Mouse (Mus musculus) midbrain, postnatal 0 days (tissue): ENCODE data around the gene Gas7. TPM values are rescaled to one million over a fixed set of nuclear protein-coding genes. Genes with fewer than 3 reads are reported as not detected.

ENCODE experiments used
- ATAC-seq: fragments of 200-750 bp; cut with Nextera tagmentation; 2 replicates; pipeline ENCODE4 v1.8.0; 2017; ENCODE audit warnings: moderate number of reproducible peaks, mild to moderate bottlenecking, moderate TSS enrichment, moderate library complexity; ENCODE audit not compliant: low FRiP score
- DNase-seq: peaks from one replicate; pipeline ENCODE4 v3.0.0-alpha.2; 2015; ENCODE audit warnings: low spot score
- H3K27ac ChIP-seq: fragments of 300-500 bp; sonication (generic); 2 replicates; pipeline ENCODE4 v1.5.1; 2014; ENCODE audit warnings: low read depth, mild to moderate bottlenecking, low read length, mixed read lengths
- H3K27me3 ChIP-seq: fragments of 300-500 bp; sonication (generic); 2 replicates; pipeline ENCODE4 v1.6.1; 2014; ENCODE audit warnings: low read length, control low read depth, mixed read lengths; ENCODE audit not compliant: insufficient read depth
- H3K36me3 ChIP-seq: fragments of 300-500 bp; sonication (generic); 2 replicates; pipeline ENCODE4 v1.6.1; 2014; ENCODE audit warnings: low read length, control low read depth, mixed read lengths; ENCODE audit not compliant: insufficient read depth
- H3K4me1 ChIP-seq: fragments of 300-500 bp; sonication (generic); 2 replicates; pipeline ENCODE4 v1.6.1; 2014; ENCODE audit warnings: mild to moderate bottlenecking, control low read depth, antibody characterized with exemption, low read length, mixed read lengths; ENCODE audit not compliant: insufficient read depth
- H3K4me2 ChIP-seq: fragments of 300-500 bp; sonication (generic); 2 replicates; pipeline ENCODE4 v1.6.1; 2014; ENCODE audit warnings: low read depth, mild to moderate bottlenecking, low read length, mixed read lengths; ENCODE audit not compliant: poor library complexity, severe bottlenecking
- H3K4me3 ChIP-seq: fragments of 300-500 bp; sonication (generic); 2 replicates; pipeline ENCODE4 v1.5.1; 2014; ENCODE audit warnings: low read depth, mild to moderate bottlenecking, low read length, moderate library complexity
- H3K9ac ChIP-seq: fragments of 300-500 bp; sonication (generic); replicated peaks from 2 replicates; pipeline ENCODE4 v1.6.1; 2014; ENCODE audit warnings: mild to moderate bottlenecking, low read length, moderate library complexity, mixed read lengths; ENCODE audit not compliant: poor library complexity, severe bottlenecking
- H3K9me3 ChIP-seq: fragments of 300-500 bp; sonication (generic); 2 replicates; pipeline ENCODE4 v1.6.1; 2016; ENCODE audit warnings: low read length, control low read depth
- CTCF ChIP-seq: IDR thresholded peaks from 2 replicates; pipeline ENCODE4 v1.5.1; 2016; ENCODE audit warnings: antibody characterized with exemption, mild to moderate bottlenecking
- WGBS: fragments of 180-500 bp; shearing (Covaris S2); extraction: QIAGEN DNeasy Blood & Tissue Kit; methylation state at CpG from one replicate; pipeline ENCODE4 v1.1.7; 2014; 5-methylcytosine and 5-hydroxymethylcytosine counted together
- polyA plus RNA-seq: library from polyadenylated mRNA; unstranded; fragments of >200 nt; fragmentation: Nextera tagmentation; extraction: Ambion mirVana; gene quantifications from 2 replicates; pipeline ENCODE4 v1.2.1, GENCODE M21; 2015
- total RNA-seq: library from RNA; depleted of rRNA; stranded (reverse); fragments of >200 nt; gene quantifications from 2 replicates; pipeline ENCODE4 v1.2.3, GENCODE M21; 2014

Gas7 gene
- total and polyA plus RNA-seq, 2 experiments from 2014 or later: 82.1 to 118 TPM

DNA sequence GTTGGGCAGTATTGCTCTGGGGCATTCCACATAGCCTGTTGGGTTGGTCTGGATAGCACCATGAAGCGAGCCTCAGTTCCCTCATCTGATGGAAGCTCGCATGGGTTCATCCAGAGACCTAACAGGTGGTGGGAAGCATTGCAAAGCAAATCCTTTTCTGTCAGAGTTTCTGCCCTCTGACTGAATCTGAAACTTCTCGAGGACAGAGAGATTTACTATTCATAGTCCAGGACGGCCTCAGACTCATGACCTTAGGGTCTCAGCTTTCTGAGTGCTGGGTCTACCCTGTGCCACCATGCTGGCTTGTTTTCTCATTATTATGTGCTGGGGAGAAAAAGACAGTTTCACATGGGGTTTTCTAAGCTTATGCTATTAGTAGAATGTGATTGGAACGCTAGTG lies 122.2 kb downstream of the Gas7 start:
- Histone ChIP-seq H3K4me1 (no peaks in the 10 kb centered on the region), H3K9ac (no peak overlapping the region), H3K9me3 (no peaks in the 10 kb centered on the region), H3K27me3 (no peaks in the 10 kb centered on the region), H3K36me3 (no peaks in the 10 kb centered on the region), H3K4me3 (no peak overlapping the region), H3K4me2 (no peak overlapping the region), H3K27ac (no peak overlapping the region)
- no peak for ATAC-seq
- 74% methylated on average over 5 of the region's 5 CpGs for WGBS
- no peak for DNase-seq
- no peak for TF ChIP-seq CTCF

DNA sequence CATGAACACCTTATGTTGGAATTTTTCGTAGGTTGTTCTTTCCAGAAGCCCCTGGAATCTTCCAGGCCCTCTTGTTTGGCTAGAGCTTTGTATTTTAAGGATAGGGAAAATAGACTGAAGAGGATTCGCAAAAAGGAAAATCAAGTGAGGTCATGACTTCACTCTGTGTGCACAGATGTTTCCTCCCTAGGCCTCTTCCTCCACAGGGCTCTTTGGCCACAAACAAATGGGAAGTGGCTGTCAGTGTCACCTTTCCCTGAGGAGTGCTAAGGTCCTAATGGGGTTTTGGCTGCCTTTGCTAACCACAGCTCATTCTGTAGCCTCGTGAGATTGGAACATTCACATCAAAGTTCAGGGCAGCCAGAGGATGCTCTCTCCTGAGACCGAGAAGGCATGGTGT lies 122.8 kb downstream of the Gas7 start:
- DNase-seq (no peak), ATAC-seq (no peak)
- Histone ChIP-seq H3K4me1 (no peaks in the 10 kb centered on the region), H3K36me3 (no peaks in the 10 kb centered on the region), H3K9me3 (no peaks in the 10 kb centered on the region), H3K9ac (no peak overlapping the region), H3K27me3 (no peaks in the 10 kb centered on the region), H3K4me2 (no peak overlapping the region), H3K4me3 (no peak overlapping the region), H3K27ac (no peak overlapping the region)
- 78% methylated on average over 4 of the region's 4 CpGs for WGBS
- no peak for TF ChIP-seq CTCF

DNA sequence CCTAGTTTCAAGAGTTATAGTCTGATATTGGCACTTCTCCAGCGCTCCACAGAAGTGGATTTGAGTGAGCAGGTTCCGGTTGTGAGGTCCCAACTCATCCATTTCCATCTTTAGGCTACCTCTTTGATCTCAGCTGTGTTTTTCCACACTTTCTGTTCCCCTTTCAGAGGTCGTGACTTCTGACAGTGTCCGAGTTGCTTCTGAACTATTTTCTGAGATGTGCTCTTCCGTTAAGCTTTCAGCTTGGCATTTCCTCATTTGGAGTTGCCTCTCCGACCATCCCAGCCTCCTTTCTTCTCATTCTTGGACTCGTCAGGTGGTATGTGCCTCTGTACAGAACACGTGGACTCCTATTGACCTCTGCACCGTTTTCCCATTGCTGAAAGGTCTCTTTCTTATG lies 123.9 kb downstream of the Gas7 start:
- no peak for TF ChIP-seq CTCF

DNA sequence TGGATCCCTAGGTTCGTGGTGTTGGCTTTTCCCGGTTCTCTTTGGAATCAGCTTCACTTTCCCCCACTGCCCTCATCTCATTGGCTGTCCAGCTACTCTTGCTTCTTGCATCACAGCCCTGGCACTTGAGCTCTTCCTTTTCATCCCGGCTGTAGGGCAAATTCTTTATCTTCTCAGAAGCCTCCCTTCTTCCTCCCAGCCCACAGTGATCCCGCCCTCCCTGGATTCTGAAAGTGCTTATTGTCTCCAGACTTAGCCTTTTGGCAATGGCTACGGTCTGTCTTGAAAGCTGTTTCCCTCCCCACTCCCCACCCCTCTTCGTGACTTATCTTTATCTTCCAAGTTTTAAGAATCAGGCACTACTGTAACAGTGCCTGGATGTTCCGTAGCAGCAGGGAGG lies 126.3 kb downstream of the Gas7 start:
- Histone ChIP-seq H3K4me1 (no peaks in the 10 kb centered on the region), H3K9me3 (no peaks in the 10 kb centered on the region), H3K4me2 (no peak overlapping the region), H3K27ac (no peak overlapping the region), H3K9ac (no peak overlapping the region), H3K4me3 (no peak overlapping the region), H3K27me3 (no peaks in the 10 kb centered on the region), H3K36me3 (no peaks in the 10 kb centered on the region)
- ATAC-seq (no peak), DNase-seq (no peak)
- no peak for TF ChIP-seq CTCF
- 49% methylated on average over 7 of the region's 7 CpGs for WGBS

More for the DNA sequence above, 123.9 kb downstream of the Gas7 start:
- Histone ChIP-seq H3K36me3 (no peaks in the 10 kb centered on the region), H3K27me3 (no peaks in the 10 kb centered on the region), H3K4me1 (no peaks in the 10 kb centered on the region), H3K9me3 (no peaks in the 10 kb centered on the region), H3K4me3 (no peak overlapping the region), H3K27ac (no peak overlapping the region), H3K4me2 (no peak overlapping the region), H3K9ac (no peak overlapping the region)
- WGBS: 75% methylated on average over 9 of the region's 9 CpGs
- ATAC-seq (no peak), DNase-seq (no peak)

DNA sequence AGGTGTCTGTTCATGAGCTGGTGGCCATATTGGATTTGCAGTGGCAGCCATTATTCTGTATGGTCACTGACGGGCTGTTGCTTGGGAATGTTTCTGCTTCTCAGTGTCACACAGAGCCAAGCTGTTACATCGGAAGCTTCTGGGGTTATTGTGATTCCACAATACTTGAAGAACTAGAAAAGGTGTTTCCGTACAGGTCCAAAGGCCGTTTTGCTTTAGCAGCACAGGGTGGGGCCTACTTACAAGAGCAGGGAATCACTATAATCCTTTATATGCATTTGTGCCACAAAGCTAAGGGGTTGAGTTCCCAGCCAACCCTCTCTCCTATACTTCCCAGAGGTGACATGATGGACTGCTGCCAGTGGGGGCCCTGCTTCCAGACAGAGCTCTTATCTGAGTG lies 127.3 kb downstream of the Gas7 start:
- Histone ChIP-seq H3K9me3 (no peaks in the 10 kb centered on the region), H3K4me2 (no peak overlapping the region), H3K9ac (no peak overlapping the region), H3K36me3 (no peaks in the 10 kb centered on the region), H3K4me1 (no peaks in the 10 kb centered on the region), H3K27ac (no peak overlapping the region), H3K27me3 (no peaks in the 10 kb centered on the region), H3K4me3 (no peak overlapping the region)
- DNase-seq (no peak), ATAC-seq (no peak)
- WGBS: 93% methylated on average over 4 of the region's 4 CpGs
- TF ChIP-seq CTCF: no peak

DNA sequence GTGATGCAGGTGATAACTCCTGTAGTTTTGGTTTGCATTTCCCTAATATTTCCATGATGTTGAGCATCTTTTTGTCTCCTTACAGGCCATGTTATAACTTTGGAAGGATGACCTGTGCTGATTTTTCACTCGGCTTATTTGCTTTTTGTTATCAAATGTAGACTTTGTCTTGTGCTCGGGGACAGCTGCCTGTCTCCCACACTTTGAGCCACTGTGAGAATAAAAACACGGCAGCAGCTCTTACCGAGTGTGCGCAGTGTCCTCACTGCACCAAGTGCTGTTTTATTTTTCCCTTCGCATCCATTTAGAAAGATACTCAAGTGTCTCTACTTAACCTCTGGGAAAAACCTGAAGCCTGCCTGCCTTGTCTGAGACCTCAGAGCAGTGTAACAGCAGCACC lies 129.8 kb downstream of the Gas7 start:
- no peaks in the 10 kb centered on the region for H3K27me3 ChIP-seq
- H3K4me2 ChIP-seq: no peak overlapping the region
- no peaks in the 10 kb centered on the region; the same call in 1 of the 2 replicates for H3K4me1 ChIP-seq
- WGBS: 88% methylated on average over 6 of the region's 6 CpGs
- no peak for TF ChIP-seq CTCF
- H3K4me3 ChIP-seq: no peak overlapping the region
- ATAC-seq (no peak), DNase-seq (no peak)
- no peak overlapping the region for H3K9ac ChIP-seq
- no peak overlapping the region for H3K27ac ChIP-seq
- H3K36me3 ChIP-seq: no peaks in the 10 kb centered on the region
- H3K9me3 ChIP-seq: no peaks in the 10 kb centered on the region

DNA sequence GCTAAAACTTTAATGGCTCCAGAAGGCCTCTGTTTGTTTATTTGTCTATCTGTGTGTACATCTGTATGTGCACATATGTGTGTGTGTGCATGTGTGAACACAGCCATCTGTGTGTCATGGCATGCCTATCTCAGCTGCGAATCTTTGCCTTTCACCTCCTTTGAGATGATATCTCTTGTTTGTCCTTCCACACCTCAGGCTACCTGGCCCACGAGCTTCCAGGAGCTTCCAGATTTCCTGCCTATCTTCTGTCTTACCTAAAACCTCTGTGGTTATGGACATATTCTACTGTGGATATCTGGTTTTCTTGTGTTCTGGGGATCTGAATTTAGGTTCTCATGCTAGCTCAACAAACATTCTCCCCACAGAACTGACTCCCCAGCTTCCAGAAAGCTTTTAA lies 130.4 kb downstream of the Gas7 start:
- no peak overlapping the region for H3K9ac ChIP-seq
- 93% methylated on average over 2 of the region's 2 CpGs for WGBS
- TF ChIP-seq CTCF: no peak

More for the DNA sequence above, 130.4 kb downstream of the Gas7 start:
- Histone ChIP-seq H3K4me1 (no peaks in the 10 kb centered on the region; the same call in 1 of the 2 replicates), H3K4me2 (no peak overlapping the region), H3K27me3 (no peaks in the 10 kb centered on the region), H3K9me3 (no peaks in the 10 kb centered on the region), H3K36me3 (no peaks in the 10 kb centered on the region), H3K27ac (no peak overlapping the region), H3K4me3 (no peak overlapping the region)
- no peak for DNase-seq
- no peak for ATAC-seq
